Mouse (Mus musculus) liver, embryonic 15.5 days (tissue): ENCODE measurements at regions not wholly inside any gene's neighbourhood (a gene's known extent, or its start where the extent isn't known, plus 50 kb on each side); places are given as distances from the start of the nearest gene placed in this dataset.
A peak's percentile ranks its signal among the peaks of the same experiment; 100 is the strongest.

Source experiments
- ATAC-seq: fragments of 200-750 bp; cut with Nextera tagmentation; 2 replicates; pipeline ENCODE4 v1.8.0; 2017; ENCODE audit warnings: moderate number of reproducible peaks, mild to moderate bottlenecking, moderate library complexity; ENCODE audit not compliant: insufficient read depth
- H3K27ac ChIP-seq: fragments of 300-500 bp; sonication (generic); replicated peaks from 2 replicates; pipeline ENCODE4 v1.5.1; 2015; ENCODE audit warnings: mild to moderate bottlenecking, inconsistent platforms
- H3K27me3 ChIP-seq: fragments of 300-500 bp; sonication (generic); 2 replicates; pipeline ENCODE4 v1.6.1; 2015; ENCODE audit warnings: mild to moderate bottlenecking, inconsistent platforms
- H3K36me3 ChIP-seq: fragments of 300-500 bp; sonication (generic); replicated peaks from 2 replicates; pipeline ENCODE4 v1.6.1; 2015; ENCODE audit warnings: moderate library complexity, mild to moderate bottlenecking, inconsistent platforms
- H3K4me1 ChIP-seq: fragments of 300-500 bp; sonication (generic); replicated peaks from 2 replicates; pipeline ENCODE4 v1.6.1; 2015; ENCODE audit warnings: inconsistent platforms
- H3K4me2 ChIP-seq: fragments of 300-500 bp; sonication (generic); 2 replicates; pipeline ENCODE4 v1.6.1; 2015; ENCODE audit warnings: moderate library complexity, mild to moderate bottlenecking, inconsistent platforms
- H3K4me3 ChIP-seq: fragments of 300-500 bp; sonication (generic); replicated peaks from 2 replicates; pipeline ENCODE4 v1.5.1; 2015; ENCODE audit warnings: mild to moderate bottlenecking, inconsistent platforms
- H3K9ac ChIP-seq: fragments of 300-500 bp; sonication (generic); 2 replicates; pipeline ENCODE4 v1.6.1; 2015; ENCODE audit warnings: moderate library complexity, mild to moderate bottlenecking, inconsistent platforms
- H3K9me3 ChIP-seq: fragments of 300-500 bp; sonication (generic); replicated peaks from 2 replicates; pipeline ENCODE4 v1.6.1; 2016; ENCODE audit warnings: inconsistent platforms
- WGBS: fragments of 180-500 bp; shearing (Covaris S2); methylation state at CpG from one replicate; pipeline ENCODE4 v1.1.7; 2015; ENCODE audit warnings: mixed read lengths; ENCODE audit not compliant: insufficient replicate concordance; 5-methylcytosine and 5-hydroxymethylcytosine counted together

DNA sequence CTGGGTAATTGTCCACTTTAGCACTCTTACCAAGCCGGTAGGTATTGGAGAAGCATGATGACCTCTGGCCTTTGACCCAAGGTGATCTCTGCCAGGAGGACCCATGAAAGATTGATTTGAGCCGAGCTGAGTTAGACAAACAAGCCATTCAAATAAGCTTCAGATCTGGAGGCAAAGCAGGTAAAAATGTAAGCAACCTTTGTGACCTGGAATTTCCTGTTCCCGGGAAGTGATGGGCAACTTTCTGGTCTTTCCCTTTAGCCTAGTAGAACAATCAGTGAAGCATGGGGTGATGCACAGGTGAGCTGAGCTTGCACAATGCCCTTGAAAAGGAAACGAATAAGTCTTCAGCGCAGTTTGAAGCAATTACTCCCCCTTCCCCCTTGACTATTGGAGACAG, 127.0 kb downstream of the Mycn start:
- Histone ChIP-seq H3K4me2 (no peak overlapping the region), H3K27ac (no peak overlapping the region), H3K9ac (no peak overlapping the region), H3K4me3 (no peak overlapping the region), H3K4me1 (peaks cover 3% of the 10 kb centered on the region; the same call in 1 of the 2 replicates), H3K9me3 (no peaks in the 10 kb centered on the region), H3K36me3 (no peaks in the 10 kb centered on the region), H3K27me3 (no peaks in the 10 kb centered on the region)
- ATAC-seq, result peak; percentile 45; the same call in 1 of the 2 replicates
- 46% methylated on average over 5 of the region's 5 CpGs for WGBS

DNA sequence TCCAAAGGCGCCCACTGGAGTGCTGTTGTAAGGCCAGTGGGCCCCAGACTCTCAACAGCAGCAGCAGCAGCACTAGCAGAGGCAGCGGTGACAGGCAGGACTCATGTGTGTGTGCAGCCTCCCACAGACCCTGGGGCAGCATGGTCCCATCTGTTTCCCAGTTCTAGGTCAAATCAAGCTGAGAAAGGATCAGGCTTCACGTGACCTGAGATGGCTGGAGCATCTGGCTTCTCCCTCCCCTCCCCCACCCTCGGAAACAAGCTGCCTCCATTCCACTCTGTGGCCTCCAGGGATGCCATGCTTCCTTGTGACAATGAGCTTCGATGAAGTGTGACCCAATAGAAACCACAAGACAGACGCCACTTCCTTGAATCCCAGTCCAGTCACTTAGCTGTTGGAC, 128.8 kb downstream of the Mycn start:
- no peak overlapping the region for H3K4me3 ChIP-seq
- H3K4me1 ChIP-seq, result peaks cover 3% of the 10 kb centered on the region; the same call in 1 of the 2 replicates
- H3K4me2 ChIP-seq, result no peak overlapping the region
- H3K9ac ChIP-seq, result no peak overlapping the region
- no peaks in the 10 kb centered on the region for H3K27me3 ChIP-seq
- ATAC-seq, result no peak
- H3K36me3 ChIP-seq, result no peaks in the 10 kb centered on the region
- no peaks in the 10 kb centered on the region for H3K9me3 ChIP-seq
- H3K27ac ChIP-seq, result no peak overlapping the region
- WGBS, result 34% methylated on average over 6 of the region's 6 CpGs

DNA sequence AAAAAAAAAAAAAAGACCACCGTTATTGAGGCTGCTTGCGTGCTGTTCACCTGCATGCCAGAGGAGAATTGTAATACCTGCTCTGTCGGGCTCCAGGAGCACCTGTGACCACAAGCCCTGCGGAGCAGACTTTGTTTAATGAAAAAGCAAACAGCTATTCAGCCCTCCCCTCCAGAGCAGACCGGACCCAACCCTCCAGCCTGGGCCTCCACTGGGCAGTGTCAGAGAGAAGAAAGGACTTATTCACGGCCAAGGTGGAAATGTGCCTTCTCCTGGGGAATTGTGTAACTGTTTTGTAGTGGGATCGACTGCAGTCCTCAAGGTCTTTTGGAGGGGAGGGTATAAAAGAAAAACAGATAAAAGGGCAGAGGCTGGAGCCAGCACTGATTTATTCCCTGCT, 130.8 kb downstream of the Mycn start:
- H3K9me3 ChIP-seq, result no peaks in the 10 kb centered on the region
- no peak overlapping the region for H3K4me3 ChIP-seq
- H3K4me1 ChIP-seq, result peaks cover 3% of the 10 kb centered on the region; the same call in 1 of the 2 replicates
- no peaks in the 10 kb centered on the region for H3K36me3 ChIP-seq
- H3K9ac ChIP-seq, result no peak overlapping the region
- ATAC-seq, result peak; percentile 49; the same call in 1 of the 2 replicates
- 24% methylated on average over 7 of the region's 7 CpGs for WGBS
- H3K27ac ChIP-seq, result no peak overlapping the region
- H3K4me2 ChIP-seq, result peak overlapping the region; percentile 51
- no peaks in the 10 kb centered on the region for H3K27me3 ChIP-seq

DNA sequence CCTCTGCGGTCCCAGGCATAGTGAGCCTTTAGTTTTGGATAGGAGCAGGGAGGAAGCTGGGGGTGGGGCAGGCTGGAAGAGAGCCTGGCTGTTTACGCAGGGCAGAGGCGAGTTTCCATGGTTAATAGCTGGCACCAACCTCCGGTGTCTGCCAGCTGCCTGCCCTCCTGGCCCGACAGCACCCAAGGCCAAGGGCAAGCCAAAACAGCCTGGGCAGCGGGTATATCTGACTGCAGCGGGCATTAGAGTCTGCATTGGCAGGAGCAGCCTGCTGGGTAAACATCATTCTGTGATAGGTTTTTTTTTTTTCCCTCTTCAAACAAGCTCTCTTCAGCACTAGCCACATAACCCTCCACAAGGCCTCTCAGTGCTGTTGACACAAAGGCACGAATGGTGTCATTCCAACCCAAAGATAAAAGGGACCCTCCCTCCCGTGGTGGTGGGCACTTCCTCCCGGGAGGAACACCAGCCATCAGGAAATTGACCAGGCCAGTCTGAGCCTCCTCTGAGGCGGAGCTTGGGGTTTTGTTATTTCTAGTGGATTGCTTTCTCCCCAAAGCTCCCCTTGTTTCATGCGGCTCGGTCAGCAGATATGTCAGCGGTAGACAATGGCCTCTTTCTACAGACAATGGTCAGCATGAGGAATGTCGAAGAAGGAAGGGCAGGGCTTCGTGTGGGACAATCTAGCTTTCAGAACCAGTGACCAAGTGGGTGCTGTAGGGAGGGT, 131.4 kb downstream of the Mycn start:
- peaks cover 3% of the 10 kb centered on the region; the same call in 1 of the 2 replicates for H3K4me1 ChIP-seq
- ATAC-seq, result peak; percentile 39
- H3K36me3 ChIP-seq, result no peaks in the 10 kb centered on the region
- H3K9me3 ChIP-seq, result no peaks in the 10 kb centered on the region
- H3K27me3 ChIP-seq, result no peaks in the 10 kb centered on the region
- H3K27ac ChIP-seq, result no peak overlapping the region
- H3K4me3 ChIP-seq, result no peak overlapping the region
- 14% methylated on average over 16 of the region's 16 CpGs for WGBS
- H3K9ac ChIP-seq, result no peak overlapping the region
- H3K4me2 ChIP-seq, result peak overlapping the region; percentile 51

DNA sequence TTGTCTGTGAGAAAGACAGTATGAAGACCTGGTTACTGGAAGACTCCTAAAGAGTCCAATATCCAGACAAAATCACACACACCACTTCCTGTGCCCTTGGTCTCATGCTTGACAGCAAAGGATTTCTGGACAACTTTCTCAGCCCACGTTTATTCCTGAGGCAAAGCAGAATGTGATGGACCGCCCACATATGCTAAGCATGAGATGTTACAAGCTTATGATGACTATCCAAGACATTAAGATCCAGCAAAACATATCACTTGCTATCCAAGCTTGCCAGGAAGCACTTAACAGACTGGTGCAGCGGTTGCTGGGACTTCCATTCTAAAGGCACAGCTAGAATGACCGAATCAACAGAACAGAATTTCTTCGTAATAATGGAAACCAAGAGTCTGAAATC, 133.6 kb downstream of the Mycn start:
- Histone ChIP-seq H3K27me3 (no peaks in the 10 kb centered on the region), H3K9me3 (no peaks in the 10 kb centered on the region), H3K36me3 (no peaks in the 10 kb centered on the region), H3K27ac (no peak overlapping the region), H3K4me2 (no peak overlapping the region), H3K4me1 (no peaks in the 10 kb centered on the region; the same call in 1 of the 2 replicates), H3K9ac (no peak overlapping the region), H3K4me3 (no peak overlapping the region)
- ATAC-seq, result no peak
- WGBS, result 63% methylated on average over 5 of the region's 5 CpGs

DNA sequence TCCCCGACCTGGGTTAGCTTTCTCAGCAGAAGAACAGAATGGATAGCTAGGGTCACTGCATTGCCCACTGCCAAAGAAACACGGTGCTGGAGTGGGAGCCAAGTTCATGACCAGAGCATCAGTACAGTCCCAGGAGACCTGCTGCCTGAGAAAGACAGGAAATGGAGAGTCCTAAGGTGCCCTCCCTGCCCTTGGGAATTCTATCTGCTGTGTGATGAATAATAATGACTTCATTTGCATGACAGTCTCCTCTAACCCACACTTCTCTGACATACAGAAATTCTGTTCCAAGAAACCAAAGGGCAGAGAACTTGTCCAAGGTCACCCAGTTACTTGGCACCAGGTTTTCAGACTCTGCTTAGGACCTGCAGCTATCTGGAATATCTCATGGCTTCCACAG, 138.1 kb downstream of the Mycn start:
- H3K36me3 ChIP-seq, result no peaks in the 10 kb centered on the region
- no peak overlapping the region for H3K27ac ChIP-seq
- no peak for ATAC-seq
- WGBS, result 44% methylated on average over 2 of the region's 2 CpGs
- H3K9ac ChIP-seq, result no peak overlapping the region
- no peaks in the 10 kb centered on the region for H3K27me3 ChIP-seq
- H3K4me3 ChIP-seq, result no peak overlapping the region
- no peaks in the 10 kb centered on the region for H3K9me3 ChIP-seq
- H3K4me1 ChIP-seq, result no peaks in the 10 kb centered on the region
- no peak overlapping the region for H3K4me2 ChIP-seq

DNA sequence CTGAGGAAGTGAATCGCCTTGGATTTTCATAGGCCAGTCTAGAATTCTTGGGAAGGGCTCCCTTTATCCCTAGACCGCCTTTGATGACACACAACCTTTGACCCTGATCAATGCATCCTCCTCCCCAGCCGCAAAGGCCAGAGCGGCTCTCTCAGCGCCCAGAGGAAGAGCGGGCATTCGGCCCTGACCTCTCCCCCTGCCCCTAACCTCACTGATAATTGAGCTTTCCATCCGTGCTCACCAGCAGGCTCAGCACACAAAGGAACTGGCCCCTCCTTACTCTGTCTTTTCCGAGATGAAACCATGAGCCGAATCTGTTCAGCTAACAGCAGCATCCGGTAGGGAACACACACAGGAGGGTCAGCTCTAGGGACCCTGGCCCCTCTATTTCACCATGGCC, 139.3 kb downstream of the Mycn start:
- no peak overlapping the region for H3K27ac ChIP-seq
- no peak for ATAC-seq
- WGBS, result 50% methylated on average over 11 of the region's 11 CpGs
- no peak overlapping the region for H3K9ac ChIP-seq
- no peaks in the 10 kb centered on the region for H3K9me3 ChIP-seq
- H3K4me2 ChIP-seq, result no peak overlapping the region
- 0 out of 2 replicates have a peak, but pooled peaks cover 1% of the 10 kb centered on the region for H3K4me1 ChIP-seq
- H3K27me3 ChIP-seq, result no peaks in the 10 kb centered on the region
- H3K4me3 ChIP-seq, result no peak overlapping the region
- H3K36me3 ChIP-seq, result no peaks in the 10 kb centered on the region

DNA sequence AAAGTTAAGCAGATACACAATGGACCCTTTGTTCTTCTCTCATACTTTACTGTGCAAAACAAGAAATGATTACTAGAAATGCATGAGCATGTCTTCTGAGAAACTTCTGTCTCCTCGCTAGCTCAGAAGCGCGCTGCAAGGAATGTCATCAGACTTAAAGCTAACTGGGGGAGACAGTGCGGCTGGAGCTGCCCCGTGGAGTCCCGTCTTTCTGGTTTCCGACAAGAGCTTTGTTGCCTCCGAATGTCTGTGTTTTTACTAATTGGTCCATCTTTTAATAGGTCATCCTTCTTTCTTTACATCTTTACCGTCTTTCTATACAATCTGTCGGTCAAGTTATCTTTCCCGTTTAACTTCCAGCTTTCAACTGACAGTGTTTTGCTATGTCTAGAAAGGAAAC, 140.0 kb downstream of the Mycn start:
- Histone ChIP-seq H3K4me1 (0 out of 2 replicates have a peak, but pooled peaks cover 5% of the 10 kb centered on the region), H3K27ac (no peak overlapping the region), H3K27me3 (no peaks in the 10 kb centered on the region), H3K36me3 (no peaks in the 10 kb centered on the region), H3K9me3 (no peaks in the 10 kb centered on the region), H3K9ac (no peak overlapping the region), H3K4me2 (no peak overlapping the region), H3K4me3 (no peak overlapping the region)
- WGBS, result 69% methylated on average over 11 of the region's 11 CpGs
- no peak for ATAC-seq

DNA sequence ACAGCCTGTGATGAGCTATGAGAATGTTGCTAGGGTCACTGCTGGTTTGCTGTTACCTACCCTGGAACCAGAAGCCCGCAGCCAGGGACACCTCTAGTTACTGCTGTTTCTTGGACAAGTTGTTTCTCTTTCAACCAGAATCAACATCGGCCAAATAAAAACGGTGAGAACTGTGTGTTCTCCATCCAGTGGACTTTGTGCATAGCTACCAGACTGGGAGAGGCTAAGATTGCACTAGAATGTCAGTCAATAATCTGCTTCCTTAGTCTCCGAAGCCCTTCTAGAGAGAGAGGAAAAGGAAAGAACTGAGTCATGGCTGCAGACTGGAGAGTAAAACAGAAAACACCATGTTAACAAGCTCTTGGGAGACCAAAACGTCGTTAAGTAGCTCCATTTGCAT, 141.6 kb downstream of the Mycn start:
- Histone ChIP-seq H3K4me3 (no peak overlapping the region), H3K9ac (no peak overlapping the region), H3K36me3 (no peaks in the 10 kb centered on the region), H3K4me1 (0 out of 2 replicates have a peak, but pooled peaks cover 5% of the 10 kb centered on the region), H3K4me2 (no peak overlapping the region), H3K9me3 (no peaks in the 10 kb centered on the region), H3K27ac (no peak overlapping the region), H3K27me3 (no peaks in the 10 kb centered on the region)
- 63% methylated on average over 6 of the region's 6 CpGs for WGBS
- ATAC-seq, result no peak

DNA sequence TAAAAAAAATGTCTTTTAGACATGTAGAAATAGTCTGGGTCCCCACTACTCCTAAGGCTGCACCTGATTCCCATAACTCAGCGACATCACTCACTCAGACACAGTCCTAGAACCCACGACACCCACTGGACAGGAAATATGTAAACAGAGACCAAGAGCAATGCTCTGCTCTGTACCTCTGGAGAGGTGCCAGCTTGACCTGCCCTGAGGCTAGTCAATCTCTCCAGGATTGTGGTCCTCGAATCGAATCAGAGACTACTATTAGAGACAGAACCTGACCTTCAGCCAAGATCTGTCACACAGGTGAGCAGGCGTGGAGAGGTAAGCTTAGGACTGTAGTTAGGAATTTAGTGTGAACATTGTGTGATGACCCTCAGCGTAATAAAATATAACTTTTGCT, 152.7 kb downstream of the Mycn start:
- Histone ChIP-seq H3K4me2 (no peak overlapping the region), H3K4me3 (no peak overlapping the region), H3K9ac (no peak overlapping the region), H3K9me3 (no peaks in the 10 kb centered on the region), H3K27me3 (peaks cover 14% of the 10 kb centered on the region), H3K36me3 (no peaks in the 10 kb centered on the region), H3K4me1 (0 out of 2 replicates have a peak, but pooled peaks cover 2% of the 10 kb centered on the region), H3K27ac (no peak overlapping the region)
- WGBS, result 54% methylated on average over 6 of the region's 6 CpGs
- ATAC-seq, result no peak

DNA sequence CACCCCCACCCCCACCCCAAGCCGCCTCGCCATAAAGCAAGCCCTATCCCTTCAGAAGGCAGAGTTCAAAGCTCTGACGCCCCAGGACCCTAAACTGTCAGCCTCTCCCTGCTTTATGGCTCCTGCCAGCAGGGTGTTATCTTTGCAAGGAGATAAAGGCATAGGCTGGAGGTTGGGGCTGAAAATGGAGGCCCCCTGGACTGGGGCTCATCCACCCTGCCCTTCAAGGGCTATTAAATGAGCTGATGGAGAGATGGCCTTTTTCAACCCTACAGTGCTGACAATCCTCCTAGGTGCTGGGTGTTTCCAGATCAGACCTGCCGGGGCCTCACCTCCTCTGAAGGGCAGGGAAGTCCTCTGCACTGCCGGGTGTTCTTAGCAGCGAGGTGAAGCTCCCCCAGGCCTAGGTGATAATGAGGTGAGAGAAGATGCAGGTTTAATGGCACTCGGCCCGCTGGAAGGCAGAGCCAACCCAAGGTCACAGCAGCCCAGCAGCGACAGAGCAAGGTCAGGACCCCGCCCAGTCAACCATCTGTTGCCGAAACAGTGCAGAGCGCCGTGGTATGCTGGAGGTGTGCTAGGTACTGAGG, 153.4 kb downstream of the Mycn start:
- no peaks in the 10 kb centered on the region for H3K36me3 ChIP-seq
- ATAC-seq, result 0 out of 2 replicates have a peak, but pooled peaks have one; percentile 28
- H3K9me3 ChIP-seq, result no peaks in the 10 kb centered on the region
- peak overlapping the region; percentile 37 for H3K4me2 ChIP-seq
- no peak overlapping the region; the same call in 1 of the 2 replicates for H3K4me3 ChIP-seq
- peaks cover 14% of the 10 kb centered on the region for H3K27me3 ChIP-seq
- H3K9ac ChIP-seq, result no peak overlapping the region
- H3K4me1 ChIP-seq, result 0 out of 2 replicates have a peak, but pooled peaks cover 2% of the 10 kb centered on the region
- WGBS, result 39% methylated on average over 13 of the region's 13 CpGs
- H3K27ac ChIP-seq, result no peak overlapping the region
